Mouse (Mus musculus) megakaryocyte, embryonic 14.5 days (primary cell): ENCODE measurements around the gene Stk24.

ENCODE experiments used
- FLI1 ChIP-seq: IDR thresholded peaks from 2 replicates; pipeline ENCODE4 v1.6.1; 2012; ENCODE audit warnings: low read length, inconsistent platforms, mixed read lengths
- GATA1 ChIP-seq: IDR thresholded peaks from 3 replicates; pipeline ENCODE4 v1.6.1; 2012; ENCODE audit warnings: mixed read lengths, low read length, inconsistent platforms, borderline replicate concordance

- TF ChIP-seq GATA1, result no peak
- TF ChIP-seq FLI1, result no peak
Observed at GRCm38 (mm10) chr14:121406943-121407342, 27.1 kb upstream of the Stk24 start.
